Mouse (Mus musculus) lung, postnatal 25 days (tissue): ENCODE measurements at regions not wholly inside any gene's neighbourhood (a gene's known extent, or its start where the extent isn't known, plus 50 kb on each side); places are given as distances from the start of the nearest gene placed in this dataset.

Experiments used
- DNase-seq: peaks from one replicate; pipeline ENCODE4 v3.0.0; 2022; ENCODE audit warnings: low spot score

- peak; percentile 39 for DNase-seq
Observed at GRCm38 (mm10) chr2:148622216-148622615, 50.2 kb upstream of the Nxt1 start.

GRCm38 (mm10) chr2:148611911-148612310, 60.5 kb upstream of the Nxt1 start:
- DNase-seq, result no peak

- DNase-seq, result no peak
Observed at GRCm38 (mm10) chr2:148605425-148605930, 66.9 kb upstream of the Nxt1 start.

GRCm38 (mm10) chr2:148603951-148604350, 68.5 kb upstream of the Nxt1 start:
- peak; percentile 4 for DNase-seq

GRCm38 (mm10) chr2:148603315-148603714, 69.1 kb upstream of the Nxt1 start:
- no peak for DNase-seq

GRCm38 (mm10) chr2:148599498-148599897, 72.9 kb upstream of the Nxt1 start:
- no peak for DNase-seq

- DNase-seq, result no peak
Observed at GRCm38 (mm10) chr2:148596966-148597365, 75.4 kb upstream of the Nxt1 start.

GRCm38 (mm10) chr2:148585721-148586335, 86.6 kb upstream of the Nxt1 start:
- DNase-seq, result no peak

- DNase-seq, result no peak
Observed at GRCm38 (mm10) chr2:148582208-148582607, 90.2 kb upstream of the Nxt1 start.

- no peak for DNase-seq
Observed at GRCm38 (mm10) chr2:148581666-148582065, 90.7 kb upstream of the Nxt1 start.

- peak; percentile 65 for DNase-seq
Observed at GRCm38 (mm10) chr2:148580286-148580966, 92.0 kb upstream of the Nxt1 start.

- DNase-seq, result no peak
Observed at GRCm38 (mm10) chr2:148579564-148579963, 92.8 kb upstream of the Nxt1 start.

- no peak for DNase-seq
Observed at GRCm38 (mm10) chr2:148579027-148579426, 93.4 kb upstream of the Nxt1 start.

- DNase-seq, result peak; percentile 54
Observed at GRCm38 (mm10) chr2:148578176-148578575, 94.2 kb upstream of the Nxt1 start.

- DNase-seq, result no peak
Observed at GRCm38 (mm10) chr2:148575433-148575832, 97.0 kb upstream of the Nxt1 start.

GRCm38 (mm10) chr2:148572165-148572564, 100.2 kb upstream of the Nxt1 start:
- peak; percentile 69 for DNase-seq

GRCm38 (mm10) chr2:148571616-148572015, 100.8 kb upstream of the Nxt1 start:
- DNase-seq, result no peak

- no peak for DNase-seq
Observed at GRCm38 (mm10) chr2:148571018-148571417, 101.4 kb upstream of the Nxt1 start.

GRCm38 (mm10) chr2:148567930-148568481, 104.4 kb upstream of the Nxt1 start:
- DNase-seq, result peak; percentile 66

- no peak for DNase-seq
Observed at GRCm38 (mm10) chr2:148563390-148563789, 109.0 kb upstream of the Nxt1 start.

- DNase-seq, result no peak
Observed at GRCm38 (mm10) chr2:148562041-148562440, 110.4 kb upstream of the Nxt1 start.

GRCm38 (mm10) chr2:148560013-148560773, 112.2 kb upstream of the Nxt1 start:
- DNase-seq, result no peak

- no peak for DNase-seq
Observed at GRCm38 (mm10) chr2:148559376-148559775, 113.0 kb upstream of the Nxt1 start.
